Mouse (Mus musculus): ENCODE measurements at regions not wholly inside any gene's neighbourhood (a gene's known extent, or its start where the extent isn't known, plus 50 kb on each side); places are given as distances from the start of the nearest gene placed in this dataset.
A peak's percentile ranks its signal among the peaks of the same experiment; 100 is the strongest.

GRCm38 (mm10) chr3:9957870-9958269, 130.0 kb upstream of the Gm9833 start:
- DNase-seq (ENCODE audit: low spot score), result no peak

GRCm38 (mm10) chr3:9959716-9960661, 127.9 kb upstream of the Gm9833 start:
- DNase-seq (ENCODE audit: low spot score), result no peak

GRCm38 (mm10) chr3:9960696-9961095, 127.2 kb upstream of the Gm9833 start:
- DNase-seq (ENCODE audit: low spot score), result peak; percentile 58

Measured in testis, postnatal 10 days (tissue).